In the genomic region with DNA sequence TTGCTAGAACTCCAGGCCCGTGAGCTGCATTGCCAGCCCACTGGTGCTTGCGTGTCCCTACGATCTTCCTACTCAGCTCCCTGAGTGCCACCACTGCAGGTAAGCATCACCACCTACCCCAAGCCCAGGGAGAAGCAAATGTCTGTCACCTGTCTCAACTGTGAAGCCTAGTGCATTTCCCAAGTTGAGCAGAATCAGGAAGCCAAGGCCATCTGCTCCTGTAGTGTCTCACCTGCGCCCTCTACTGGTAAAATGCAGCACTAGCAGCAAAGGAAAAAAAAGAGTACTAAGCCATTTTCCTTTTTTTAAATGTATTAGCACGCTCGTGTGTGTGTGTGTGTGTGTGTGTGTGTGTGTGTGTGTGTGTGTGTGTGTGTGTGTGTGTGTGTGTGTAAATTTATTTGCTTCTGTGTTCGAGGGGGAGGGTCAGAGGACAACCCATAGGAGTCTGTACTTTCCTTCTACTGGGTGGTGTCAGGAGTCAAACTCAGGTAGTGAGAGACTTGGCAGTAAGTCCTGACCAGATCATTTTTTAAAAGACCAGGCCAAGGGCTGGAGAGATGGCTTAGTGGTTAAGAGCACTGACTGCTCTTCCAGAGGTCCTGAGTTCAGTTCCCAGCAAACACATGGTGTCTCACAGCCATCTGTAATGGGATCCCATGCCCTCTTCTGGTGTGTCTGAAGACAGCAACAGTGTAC, we compare ENCODE assay signal across 9 mouse cellular contexts. TPM values are rescaled to one million over a fixed set of nuclear protein-coding genes. Genes with fewer than 3 reads are reported as not detected.
A peak's percentile ranks its signal among the peaks of the same experiment; 100 is the strongest.
DNase-seq lines count a peak whose midpoint lies in the region; ATAC-seq and TF ChIP-seq lines count a peak whose summit lies in the region.
"Had no signal": no experiment of that assay in that cellular context is flagged by ENCODE, and none has a peak within 500 bp of the region (broad histone marks: within the 10 kb centered on the region; RNA-seq: fewer than 3 reads in every experiment).

No protein-coding gene starts in this region.

- no peak overlapping the region for H3K4me3 ChIP-seq in ES-E14 (ENCODE audit: insufficient read depth in 1 of 2, low read depth in 1 of 2, low read length in 2 of 2, poor library complexity in 1 of 2, severe bottlenecking in 1 of 2)
- no peak overlapping the region for H3K4me3 ChIP-seq in lung, postnatal 0 days (ENCODE audit: low read depth, low read length)
- H3K4me3 ChIP-seq: limb, embryonic 13.5 days had no signal

- H3K4me2 ChIP-seq in lung, postnatal 0 days (replicated peaks; ENCODE audit: low read depth, low read length): no peak overlapping the region
- H3K4me2 ChIP-seq: limb, embryonic 13.5 days had no signal

- H3K9ac ChIP-seq in ES-E14 (ENCODE audit: insufficient read depth, low read depth, low read length, poor library complexity, severe bottlenecking): no peak overlapping the region
- no peak overlapping the region for H3K9ac ChIP-seq in lung, postnatal 0 days (replicated peaks; ENCODE audit: low read depth)
- H3K9ac ChIP-seq: limb, embryonic 13.5 days had no signal

- H3K27me3 ChIP-seq in lung, postnatal 0 days (replicated peaks; ENCODE audit: insufficient read depth, low read length): no peaks in the 10 kb centered on the region
- H3K27me3 ChIP-seq: limb, embryonic 13.5 days had no signal

- in situ Hi-C loops in ES-E14 (cut with MboI; ENCODE audit: low sequenced_read_pairs in 2 of 2, unreplicated experiment in 2 of 2): no loop called here

- no peaks in the 10 kb centered on the region for H3K4me1 ChIP-seq in ES-E14 (ENCODE audit: control insufficient read depth in 2 of 2, insufficient read depth in 2 of 2, low read length in 2 of 2, poor library complexity in 1 of 2)
- H3K4me1 ChIP-seq in lung, postnatal 0 days (ENCODE audit: insufficient read depth, low read depth, low read length): no peaks in the 10 kb centered on the region
- H3K4me1 ChIP-seq: limb, embryonic 13.5 days had no signal

- no peak overlapping the region for H3K27ac ChIP-seq in ES-E14 (ENCODE audit: insufficient read depth, low read depth, low read length, poor library complexity, severe bottlenecking)
- no peak overlapping the region for H3K27ac ChIP-seq in lung, postnatal 0 days (ENCODE audit: low read length)
- H3K27ac ChIP-seq: limb, embryonic 13.5 days had no signal

- H3K36me3 ChIP-seq in ES-E14 (ENCODE audit: control insufficient read depth, insufficient read depth, low read length, poor library complexity, severe bottlenecking): no peaks in the 10 kb centered on the region
- H3K36me3 ChIP-seq in lung, postnatal 0 days (ENCODE audit: insufficient read depth, low read length): no peaks in the 10 kb centered on the region
- H3K36me3 ChIP-seq: limb, embryonic 13.5 days had no signal

- H3K9me3 ChIP-seq in ES-E14 (ENCODE audit: control insufficient read depth, insufficient read depth, low read depth, low read length): no peaks in the 10 kb centered on the region
- H3K9me3 ChIP-seq in lung, postnatal 0 days (ENCODE audit: low read length): no peaks in the 10 kb centered on the region
- H3K9me3 ChIP-seq: limb, embryonic 13.5 days had no signal

- ATAC-seq in frontal cortex, adult (ENCODE audit: low TSS enrichment): peak; percentile 87
- ATAC-seq in lung, postnatal 0 days: no peak

- no peak for DNase-seq in frontal cortex, postnatal 25 days (ENCODE audit: low spot score in 2 of 2)
- peak; percentile 55 for DNase-seq in ES-E14 (ENCODE audit: low read depth, low spot score)
- peak; percentile 38 for DNase-seq in cerebellum, adult 11 months
- DNase-seq in gastrocnemius, postnatal 10 days: peak; percentile 27
- peak; percentile 52 for DNase-seq in large intestine, adult 2 months (ENCODE audit: low read depth, low spot score)
- DNase-seq in lung, postnatal 0 days (ENCODE audit: low spot score): peak; percentile 84
- peak; percentile 39 for DNase-seq in spleen, adult 12 weeks (ENCODE audit: low spot score)

- TF ChIP-seq CTCF in lung, postnatal 0 days (IDR thresholded peaks at IDR 0.05): peak; percentile 94

- no peak for TF ChIP-seq EP300 in lung, postnatal 0 days (IDR thresholded peaks at IDR 0.05)

- WGBS in large intestine, adult 2 months: 42% methylated on average over 7 of the region's 7 CpGs
- WGBS in lung, postnatal 0 days: 57% methylated on average over 6 of the region's 7 CpGs

TF ChIP-seq in ES-E14, 5 proteins besides CTCF, POLR2A, EP300 and RAD21:
- no peak for TF ChIP-seq HCFC1 (IDR thresholded peaks at IDR 0.05; ENCODE audit: borderline replicate concordance, insufficient read depth, low read length)
- no peak for TF ChIP-seq MAFK (IDR thresholded peaks at IDR 0.05; ENCODE audit: insufficient read depth, low read depth, low read length)
- TF ChIP-seq ZC3H11A (IDR thresholded peaks at IDR 0.05; ENCODE audit: borderline replicate concordance, low read depth, low read length): peak; percentile 73; the same call in 1 of the 2 replicates
- TF ChIP-seq ZNF384 (IDR thresholded peaks at IDR 0.05; ENCODE audit: low read depth, low read length): peak; percentile 89
- TF ChIP-seq CHD2 (IDR thresholded peaks at IDR 0.05; ENCODE audit: low read depth, low read length): no peak

RNA-seq across cellular contexts. Expression of gene Gmnn, which starts 14.6 kb away (rescaled TPM):
- 77.6 and 98.6 TPM in 2 replicates for total RNA-seq in ES-E14 (2012; rRNA removed)
- 1 to 10 TPM; 3.7 to 5.6 TPM for total RNA-seq in gastrocnemius, postnatal 10 days (2021)
- 5.9 and 9.1 TPM in 2 replicates for polyA plus RNA-seq in large intestine, adult 2 months (2012; rRNA removed)
- polyA plus RNA-seq in lung, postnatal 0 days (2015; fragmentation: Nextera tagmentation; extraction: Ambion mirVana): 24.1 and 24.7 TPM in 2 replicates

RNA-seq across cellular contexts. Expression of gene BC005537, which starts 25.2 kb away (rescaled TPM):
- 30.2 and 37.9 TPM in 2 replicates for total RNA-seq in ES-E14 (2012; rRNA removed)
- total RNA-seq in gastrocnemius, postnatal 10 days (2021): 10 to 100 TPM; 61.1 to 71.3 TPM
- 23.9 and 29.0 TPM in 2 replicates for polyA plus RNA-seq in large intestine, adult 2 months (2012; rRNA removed)
- 18.5 and 20.8 TPM in 2 replicates for polyA plus RNA-seq in lung, postnatal 0 days (2015; fragmentation: Nextera tagmentation; extraction: Ambion mirVana)

RNA-seq across cellular contexts. Expression of gene Armh2, which starts 35.3 kb away (rescaled TPM):
- 0.26 TPM in 1 of 2 replicates, not detected in the other for total RNA-seq in ES-E14 (2012; rRNA removed)
- total RNA-seq in gastrocnemius, postnatal 10 days (2021): not detected
- not detected in 2 replicates for polyA plus RNA-seq in large intestine, adult 2 months (2012; rRNA removed)
- polyA plus RNA-seq in lung, postnatal 0 days (2015; fragmentation: Nextera tagmentation; extraction: Ambion mirVana): not detected in 2 replicates
- polyA plus RNA-seq: limb, embryonic 13.5 days had no signal

RNA-seq across cellular contexts. Expression of gene Acot13, which starts 55.0 kb away (rescaled TPM):
- total RNA-seq in ES-E14 (2012; rRNA removed): 13.8 and 18.3 TPM in 2 replicates
- 10 to 100 TPM; 90.3 to 97.4 TPM for total RNA-seq in gastrocnemius, postnatal 10 days (2021)
- 57.4 and 65.0 TPM in 2 replicates for polyA plus RNA-seq in large intestine, adult 2 months (2012; rRNA removed)
- 87.2 and 92.5 TPM in 2 replicates for polyA plus RNA-seq in lung, postnatal 0 days (2015; fragmentation: Nextera tagmentation; extraction: Ambion mirVana)

RNA-seq across cellular contexts. Expression of gene Tdp2, which starts 55.2 kb away (rescaled TPM):
- total RNA-seq in ES-E14 (2012; rRNA removed): 45.7 and 52.7 TPM in 2 replicates
- 10 to 100 TPM; 10.8 to 12.4 TPM for total RNA-seq in gastrocnemius, postnatal 10 days (2021)
- polyA plus RNA-seq in large intestine, adult 2 months (2012; rRNA removed): 15.8 and 25.5 TPM in 2 replicates
- 20.8 and 21.2 TPM in 2 replicates for polyA plus RNA-seq in lung, postnatal 0 days (2015; fragmentation: Nextera tagmentation; extraction: Ambion mirVana)

Comparison
In these comparisons a context has a peak if more than half of its experiments do, and no peak if none do; other contexts are left out.
1. DNase-seq: peak in ES-E14 (single experiment), cerebellum, adult 11 months (single experiment), gastrocnemius, postnatal 10 days (single experiment), large intestine, adult 2 months (single experiment), lung, postnatal 0 days (single experiment) and spleen, adult 12 weeks (single experiment); none in frontal cortex, postnatal 25 days (0 of 2).
2. RNA of gene Gmnn, which starts 14.6 kb away (total RNA-seq): 77.6 to 98.6 TPM in ES-E14; 3.7 to 5.6 TPM in gastrocnemius, postnatal 10 days; every median in the first group is over 10 times any median in the second.